Mouse (Mus musculus) forebrain, embryonic 12.5 days (tissue): ENCODE measurements at regions not wholly inside any gene's neighbourhood (a gene's known extent, or its start where the extent isn't known, plus 50 kb on each side); places are given as distances from the start of the nearest gene placed in this dataset.

Source experiments
- ATAC-seq: fragments of 200-750 bp; cut with Nextera tagmentation; 2 replicates; pipeline ENCODE4 v1.8.0; 2017; ENCODE audit warnings: moderate TSS enrichment; ENCODE audit not compliant: low FRiP score
- H3K27ac ChIP-seq: fragments of 300-500 bp; sonication (generic); 2 replicates; pipeline ENCODE4 v1.5.1; 2016; ENCODE audit warnings: mild to moderate bottlenecking
- H3K27me3 ChIP-seq: fragments of 300-500 bp; sonication (generic); 2 replicates; pipeline ENCODE4 v1.6.1; 2016; ENCODE audit warnings: mild to moderate bottlenecking
- H3K36me3 ChIP-seq: fragments of 300-500 bp; sonication (generic); replicated peaks from 2 replicates; pipeline ENCODE4 v1.6.1; 2016; ENCODE audit warnings: mild to moderate bottlenecking
- H3K4me1 ChIP-seq: fragments of 300-500 bp; sonication (generic); 2 replicates; pipeline ENCODE4 v1.6.1; 2016
- H3K4me2 ChIP-seq: fragments of 300-500 bp; sonication (generic); 2 replicates; pipeline ENCODE4 v1.6.1; 2016; ENCODE audit warnings: mild to moderate bottlenecking, moderate library complexity
- H3K4me3 ChIP-seq: fragments of 300-500 bp; sonication (generic); replicated peaks from 2 replicates; pipeline ENCODE4 v1.5.1; 2016; ENCODE audit warnings: mild to moderate bottlenecking
- H3K9ac ChIP-seq: fragments of 300-500 bp; sonication (generic); 2 replicates; pipeline ENCODE4 v1.6.1; 2016; ENCODE audit warnings: mild to moderate bottlenecking
- H3K9me3 ChIP-seq: fragments of 300-500 bp; sonication (generic); 2 replicates; pipeline ENCODE4 v1.6.1; 2016
- WGBS: fragments of 180-500 bp; shearing (Covaris S2); methylation state at CpG from one replicate; pipeline ENCODE4 v1.1.7; 2016; 5-methylcytosine and 5-hydroxymethylcytosine counted together

DNA sequence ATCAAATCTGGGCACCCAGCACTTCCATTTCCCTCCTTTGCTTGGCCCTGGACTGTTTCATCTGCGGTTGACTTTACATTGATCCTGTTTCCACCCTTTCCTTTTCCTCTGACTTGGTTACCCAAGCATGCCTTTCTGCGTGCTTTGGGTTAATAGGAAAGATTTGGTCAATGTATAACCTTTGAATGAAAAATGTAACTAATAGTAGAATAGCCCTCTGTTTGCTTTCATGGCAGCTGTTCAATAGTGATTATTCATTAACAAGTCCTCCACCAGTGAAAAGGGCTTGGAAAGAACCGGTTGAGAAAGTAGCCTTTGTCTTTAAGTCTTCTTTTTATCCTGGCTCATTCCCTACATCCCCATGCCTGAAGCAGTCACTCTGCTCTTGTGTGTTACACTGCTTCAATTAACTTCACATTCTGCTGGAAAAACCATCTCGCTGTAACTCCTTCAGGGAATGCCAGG lies 76.4 kb upstream of the Speer4f2 start:
- Histone ChIP-seq H3K9me3 (no peaks in the 10 kb centered on the region), H3K4me3 (no peak overlapping the region), H3K27ac (no peak overlapping the region), H3K4me1 (peaks cover 3% of the 10 kb centered on the region; the same call in 1 of the 2 replicates), H3K9ac (no peak overlapping the region), H3K36me3 (no peaks in the 10 kb centered on the region), H3K4me2 (no peak overlapping the region), H3K27me3 (peaks cover 3% of the 10 kb centered on the region; the same call in 1 of the 2 replicates)
- peak; percentile 27; the same call in 1 of the 2 replicates for ATAC-seq
- WGBS: 13% methylated on average over 4 of the region's 4 CpGs

- Histone ChIP-seq H3K4me1 (peaks cover 3% of the 10 kb centered on the region; the same call in 1 of the 2 replicates), H3K9ac (no peak overlapping the region), H3K4me3 (no peak overlapping the region), H3K4me2 (no peak overlapping the region), H3K27me3 (peaks cover 3% of the 10 kb centered on the region; the same call in 1 of the 2 replicates), H3K9me3 (no peaks in the 10 kb centered on the region), H3K36me3 (no peaks in the 10 kb centered on the region), H3K27ac (no peak overlapping the region)
- no peak for ATAC-seq
These were observed 73.1 kb upstream of the Speer4f2 start for GRCm38 (mm10) chr5:17299846-17300245.

DNA sequence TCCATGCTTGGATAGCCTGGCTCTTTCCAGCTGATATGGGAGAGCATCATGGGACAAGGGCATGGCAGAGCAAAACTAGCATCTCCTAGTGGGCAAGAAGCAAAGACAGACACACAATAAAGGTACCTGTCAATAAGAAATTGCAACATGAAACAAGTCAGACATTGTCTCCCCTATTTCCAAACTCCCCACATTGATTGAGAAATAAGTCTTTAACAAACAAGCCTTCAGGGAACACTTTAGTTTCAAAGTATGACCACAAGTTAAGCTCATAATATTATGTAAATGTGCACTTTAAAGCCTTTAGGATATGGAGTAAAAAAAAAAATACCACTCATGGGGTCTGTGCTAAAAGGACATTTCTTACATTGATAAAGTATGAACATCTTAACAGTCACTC lies 51.5 kb upstream of the Speer4f2 start:
- Histone ChIP-seq H3K4me2 (no peak overlapping the region), H3K9ac (no peak overlapping the region), H3K36me3 (no peaks in the 10 kb centered on the region), H3K4me3 (no peak overlapping the region), H3K27me3 (no peaks in the 10 kb centered on the region), H3K27ac (no peak overlapping the region), H3K9me3 (no peaks in the 10 kb centered on the region), H3K4me1 (no peaks in the 10 kb centered on the region)
- no peak for ATAC-seq
